Mouse (Mus musculus) lung, embryonic 16.5 days (tissue): ENCODE data around the gene Spint1. TPM values are rescaled to one million over a fixed set of nuclear protein-coding genes. Genes with fewer than 3 reads are reported as not detected.

Experiments used
- ATAC-seq: fragments of 200-750 bp; cut with Nextera tagmentation; 2 replicates; pipeline ENCODE4 v1.8.0; 2017; ENCODE audit warnings: low read depth, mild to moderate bottlenecking, moderate library complexity
- H3K27ac ChIP-seq: fragments of 300-500 bp; sonication (generic); 2 replicates; pipeline ENCODE4 v1.5.1; 2014; ENCODE audit warnings: mild to moderate bottlenecking, control low read depth, low read length
- H3K27me3 ChIP-seq: fragments of 300-500 bp; sonication (generic); 2 replicates; pipeline ENCODE4 v1.6.1; 2014; ENCODE audit warnings: low read depth, low read length, mixed read lengths; ENCODE audit not compliant: control insufficient read depth, insufficient read depth
- H3K36me3 ChIP-seq: fragments of 300-500 bp; sonication (generic); 2 replicates; pipeline ENCODE4 v1.6.1; 2014; ENCODE audit warnings: low read length; ENCODE audit not compliant: control insufficient read depth, insufficient read depth
- H3K4me1 ChIP-seq: fragments of 300-500 bp; sonication (generic); replicated peaks from 2 replicates; pipeline ENCODE4 v1.6.1; 2014; ENCODE audit warnings: low read length, mixed read lengths; ENCODE audit not compliant: control insufficient read depth, insufficient read depth
- H3K4me2 ChIP-seq: fragments of 300-500 bp; sonication (generic); 2 replicates; pipeline ENCODE4 v1.6.1; 2014; ENCODE audit warnings: low read depth, low read length, control low read depth
- H3K4me3 ChIP-seq: fragments of 300-500 bp; sonication (generic); 2 replicates; pipeline ENCODE4 v1.5.1; 2014; ENCODE audit warnings: mild to moderate bottlenecking, low read length, control low read depth
- H3K9ac ChIP-seq: fragments of 300-500 bp; sonication (generic); 2 replicates; pipeline ENCODE4 v1.6.1; 2014; ENCODE audit warnings: low read length, control low read depth
- H3K9me3 ChIP-seq: fragments of 300-500 bp; sonication (generic); 2 replicates; pipeline ENCODE4 v1.6.1; 2016; ENCODE audit warnings: low read length; ENCODE audit not compliant: control insufficient read depth
- WGBS: fragments of 180-500 bp; shearing (Covaris S2); extraction: QIAGEN DNeasy Blood & Tissue Kit; methylation state at CpG from one replicate; pipeline ENCODE4 v1.1.7; 2014; 5-methylcytosine and 5-hydroxymethylcytosine counted together
- polyA plus RNA-seq: library from polyadenylated mRNA; unstranded; fragments of >200 nt; fragmentation: Nextera tagmentation; extraction: Ambion mirVana; gene quantifications from 2 replicates; pipeline ENCODE4 v1.2.1, GENCODE M21; 2015

Gene Spint1
- 34.2 and 36.2 TPM in 2 replicates for polyA plus RNA-seq

GRCm38 (mm10) chr2:119237210-119237870 is at the start of gene Spint1:
Spint1 (plus strand) TSS chr2:119237362.
- H3K4me3 ChIP-seq: peak within 1 kb of the TSS; percentile 61
- H3K9ac ChIP-seq: peak within 1 kb of the TSS; percentile 72
- peaks cover 35% of the 10 kb centered on the region for H3K27me3 ChIP-seq
- peak within 1 kb of the TSS; percentile 79 for H3K27ac ChIP-seq
- H3K4me1 ChIP-seq: peaks cover 6% of the 10 kb centered on the region; the same call in 1 of the 2 replicates
- H3K9me3 ChIP-seq: no peaks in the 10 kb centered on the region
- H3K36me3 ChIP-seq: no peaks in the 10 kb centered on the region
- H3K4me2 ChIP-seq: peak within 1 kb of the TSS; percentile 71
- under 1% methylated on average over 70 of the region's 73 CpGs for WGBS
- ATAC-seq: peak; percentile 79

GRCm38 (mm10) chr2:119189029-119189710 is 48.0 kb upstream of the Spint1 start:
- peak overlapping the region; percentile 64 for H3K4me2 ChIP-seq
- H3K27me3 ChIP-seq: no peaks in the 10 kb centered on the region
- 6% methylated on average over 15 of the region's 15 CpGs for WGBS
- H3K4me3 ChIP-seq: peak overlapping the region; percentile 41
- peak overlapping the region; percentile 12; the same call in 1 of the 2 replicates for H3K9ac ChIP-seq
- no peaks in the 10 kb centered on the region for H3K9me3 ChIP-seq
- H3K36me3 ChIP-seq: no peaks in the 10 kb centered on the region
- ATAC-seq: peak; percentile 85
- no peak overlapping the region for H3K27ac ChIP-seq
- H3K4me1 ChIP-seq: peaks cover 3% of the 10 kb centered on the region

GRCm38 (mm10) chr2:119190969-119191368 is 46.2 kb upstream of the Spint1 start:
- H3K4me2 ChIP-seq: no peak overlapping the region
- peak overlapping the region; percentile 39 for H3K27ac ChIP-seq
- WGBS: 67% methylated on average over 5 of the region's 5 CpGs
- ATAC-seq: peak; percentile 65; the same call in 1 of the 2 replicates
- H3K4me1 ChIP-seq: peaks cover 3% of the 10 kb centered on the region
- no peak overlapping the region for H3K4me3 ChIP-seq
- H3K27me3 ChIP-seq: no peaks in the 10 kb centered on the region
- no peaks in the 10 kb centered on the region for H3K36me3 ChIP-seq
- H3K9ac ChIP-seq: no peak overlapping the region
- H3K9me3 ChIP-seq: no peaks in the 10 kb centered on the region

GRCm38 (mm10) chr2:119194140-119194539 is 43.0 kb upstream of the Spint1 start:
- no peak overlapping the region for H3K4me2 ChIP-seq
- no peak overlapping the region for H3K4me3 ChIP-seq
- H3K36me3 ChIP-seq: no peaks in the 10 kb centered on the region
- WGBS: 91% methylated on average over 5 of the region's 5 CpGs
- no peaks in the 10 kb centered on the region for H3K9me3 ChIP-seq
- no peaks in the 10 kb centered on the region for H3K27me3 ChIP-seq
- ATAC-seq: no peak
- H3K27ac ChIP-seq: no peak overlapping the region
- H3K9ac ChIP-seq: no peak overlapping the region
- H3K4me1 ChIP-seq: peaks cover 2% of the 10 kb centered on the region

- Histone ChIP-seq H3K4me3 (no peak overlapping the region), H3K9ac (no peak overlapping the region), H3K27me3 (no peaks in the 10 kb centered on the region), H3K4me2 (no peak overlapping the region), H3K4me1 (no peaks in the 10 kb centered on the region; the same call in 1 of the 2 replicates), H3K27ac (no peak overlapping the region), H3K36me3 (no peaks in the 10 kb centered on the region), H3K9me3 (no peaks in the 10 kb centered on the region)
- ATAC-seq: 0 out of 2 replicates have a peak, but pooled peaks have one; percentile 31
- WGBS: 41% methylated on average over 4 of the region's 4 CpGs
Observed at GRCm38 (mm10) chr2:119196316-119197108, 40.6 kb upstream of the Spint1 start.

- H3K4me2 ChIP-seq: no peak overlapping the region
- H3K9ac ChIP-seq: no peak overlapping the region
Observed at GRCm38 (mm10) chr2:119197493-119197892, 39.7 kb upstream of the Spint1 start.

GRCm38 (mm10) chr2:119198049-119198448 is 39.1 kb upstream of the Spint1 start:
- WGBS: 39% methylated on average over 1 of the region's 1 CpGs
- Histone ChIP-seq H3K4me3 (no peak overlapping the region), H3K4me1 (peaks cover 6% of the 10 kb centered on the region), H3K36me3 (no peaks in the 10 kb centered on the region), H3K27ac (no peak overlapping the region), H3K27me3 (no peaks in the 10 kb centered on the region), H3K9ac (no peak overlapping the region), H3K9me3 (no peaks in the 10 kb centered on the region), H3K4me2 (no peak overlapping the region)
- ATAC-seq: no peak

More at GRCm38 (mm10) chr2:119197493-119197892, 39.7 kb upstream of the Spint1 start:
- Histone ChIP-seq H3K9me3 (no peaks in the 10 kb centered on the region), H3K4me1 (peaks cover under 1% of the 10 kb centered on the region), H3K27me3 (no peaks in the 10 kb centered on the region), H3K27ac (no peak overlapping the region), H3K4me3 (no peak overlapping the region), H3K36me3 (no peaks in the 10 kb centered on the region)
- 63% methylated on average over 1 of the region's 1 CpGs for WGBS
- ATAC-seq: no peak

GRCm38 (mm10) chr2:119198934-119199333 is 38.2 kb upstream of the Spint1 start:
- 63% methylated on average over 3 of the region's 3 CpGs for WGBS
- H3K27ac ChIP-seq: no peak overlapping the region
- H3K27me3 ChIP-seq: no peaks in the 10 kb centered on the region
- no peaks in the 10 kb centered on the region for H3K36me3 ChIP-seq
- no peak overlapping the region for H3K9ac ChIP-seq
- H3K4me3 ChIP-seq: no peak overlapping the region
- H3K4me1 ChIP-seq: peaks cover 11% of the 10 kb centered on the region
- H3K4me2 ChIP-seq: no peak overlapping the region
- no peaks in the 10 kb centered on the region for H3K9me3 ChIP-seq
- no peak for ATAC-seq
